Mouse (Mus musculus): ENCODE measurements around the gene A430089I19Rik. TPM values are rescaled to one million over a fixed set of nuclear protein-coding genes. Genes with fewer than 3 reads are reported as not detected.
"Not testable (repeated sequence)": the region's sequence is repeated elsewhere in the genome, so short reads cannot be mapped to it uniquely, and the experiment has no call there.

A430089I19Rik gene
- total RNA-seq (2021), result not detected
- long read RNA-seq, result 0 reads

GRCm38 (mm10) chr5:94306696-94307095 lies at the start of gene A430089I19Rik:
A430089I19Rik (minus strand) TSS chr5:94306796.
- DNase-seq (ENCODE audit: low spot score in 2 of 2), result not testable (repeated sequence)

- not testable (repeated sequence) for DNase-seq (ENCODE audit: low spot score in 2 of 2)
Measured at GRCm38 (mm10) chr5:94339449-94339848, 32.9 kb upstream of the A430089I19Rik start, which contains the start of gene AA792892. AA792892 (plus strand) TSS chr5:94339749.

GRCm38 (mm10) chr5:94314135-94314534 lies 7.5 kb upstream of the A430089I19Rik start, which contains the start of gene Gm6502:
Gm6502 (plus strand) TSS chr5:94314435.
- not testable (repeated sequence) for DNase-seq (ENCODE audit: low spot score in 2 of 2)

Other genes with a start within 250 kb of the A430089I19Rik start
- gene BC061212, start 236.3 kb downstream of the A430089I19Rik start, total RNA-seq (2021), result not detected
- not detected for gene Gm6351, start 230.4 kb downstream of the A430089I19Rik start, total RNA-seq (2021)
- gene Gm3106, start 88.8 kb downstream of the A430089I19Rik start, total RNA-seq (2021), result not detected
- gene Gm6502, start 7.6 kb upstream of the A430089I19Rik start, total RNA-seq (2021), result not detected
- under 1 TPM in 1 of 2 experiments, not detected in 1; 0.20 TPM for gene AA792892, start 33.0 kb upstream of the A430089I19Rik start, total RNA-seq (2021)
- not detected for gene Gm7682, start 139.0 kb upstream of the A430089I19Rik start, total RNA-seq (2021)
- not detected for gene Gm3139, start 219.5 kb upstream of the A430089I19Rik start, total RNA-seq (2021)